Mouse (Mus musculus) liver, postnatal 0 days (tissue): ENCODE results near the gene Krtap17-1. TPM values are rescaled to one million over a fixed set of nuclear protein-coding genes. Genes with fewer than 3 reads are reported as not detected.

Source experiments
- ATAC-seq: fragments of 200-750 bp; cut with Nextera tagmentation; 2 replicates; pipeline ENCODE4 v1.8.0; 2017; ENCODE audit warnings: mild to moderate bottlenecking, moderate library complexity
- DNase-seq: peaks from one replicate; pipeline ENCODE4 v3.0.0-alpha.2; 2016
- H3K27ac ChIP-seq: fragments of 300-500 bp; sonication (generic); 2 replicates; pipeline ENCODE4 v1.5.1; 2014; ENCODE audit warnings: antibody characterized with exemption, moderate library complexity, mild to moderate bottlenecking, low read depth
- H3K27me3 ChIP-seq: fragments of 300-500 bp; sonication (generic); 2 replicates; pipeline ENCODE4 v1.6.1; 2014; ENCODE audit warnings: low read length, control low read depth, mixed read lengths; ENCODE audit not compliant: insufficient read depth
- H3K36me3 ChIP-seq: fragments of 300-500 bp; sonication (generic); replicated peaks from 2 replicates; pipeline ENCODE4 v1.6.1; 2014; ENCODE audit warnings: mild to moderate bottlenecking, control low read depth, low read length, moderate library complexity, mixed read lengths; ENCODE audit not compliant: insufficient read depth
- H3K4me1 ChIP-seq: fragments of 300-500 bp; sonication (generic); 2 replicates; pipeline ENCODE4 v1.6.1; 2014; ENCODE audit warnings: antibody characterized with exemption, mild to moderate bottlenecking, control low read depth; ENCODE audit not compliant: insufficient read depth
- H3K4me2 ChIP-seq: fragments of 300-500 bp; sonication (generic); 2 replicates; pipeline ENCODE4 v1.6.1; 2014; ENCODE audit warnings: low read depth, mild to moderate bottlenecking, low read length, moderate library complexity, mixed read lengths
- H3K4me3 ChIP-seq: fragments of 300-500 bp; sonication (generic); 2 replicates; pipeline ENCODE4 v1.5.1; 2014; ENCODE audit warnings: low read depth, low read length
- H3K9ac ChIP-seq: fragments of 300-500 bp; sonication (generic); replicated peaks from 2 replicates; pipeline ENCODE4 v1.6.1; 2014; ENCODE audit warnings: mild to moderate bottlenecking, moderate library complexity
- H3K9me3 ChIP-seq: fragments of 300-500 bp; sonication (generic); 2 replicates; pipeline ENCODE4 v1.6.1; 2016; ENCODE audit warnings: mild to moderate bottlenecking, control low read depth, low read length, mixed read lengths
- CTCF ChIP-seq: sonication (generic); IDR thresholded peaks from 2 replicates; pipeline ENCODE4 v1.5.1; 2016; ENCODE audit warnings: antibody characterized with exemption, low read depth
- EP300 ChIP-seq: IDR thresholded peaks from 2 replicates; pipeline ENCODE4 v1.6.1; 2016; ENCODE audit warnings: antibody characterized with exemption, low read depth, mild to moderate bottlenecking
- WGBS: fragments of 180-500 bp; shearing (Covaris S2); extraction: QIAGEN DNeasy Blood & Tissue Kit; methylation state at CpG from one replicate; pipeline ENCODE4 v1.1.7; 2014; ENCODE audit not compliant: insufficient replicate concordance; 5-methylcytosine and 5-hydroxymethylcytosine counted together
- polyA plus RNA-seq: library from polyadenylated mRNA; unstranded; fragments of >200 nt; fragmentation: Nextera tagmentation; extraction: Ambion mirVana; gene quantifications from 2 replicates; pipeline ENCODE4 v1.2.1, GENCODE M21; 2015

Krtap17-1 gene
- polyA plus RNA-seq: not detected in 2 replicates

DNA sequence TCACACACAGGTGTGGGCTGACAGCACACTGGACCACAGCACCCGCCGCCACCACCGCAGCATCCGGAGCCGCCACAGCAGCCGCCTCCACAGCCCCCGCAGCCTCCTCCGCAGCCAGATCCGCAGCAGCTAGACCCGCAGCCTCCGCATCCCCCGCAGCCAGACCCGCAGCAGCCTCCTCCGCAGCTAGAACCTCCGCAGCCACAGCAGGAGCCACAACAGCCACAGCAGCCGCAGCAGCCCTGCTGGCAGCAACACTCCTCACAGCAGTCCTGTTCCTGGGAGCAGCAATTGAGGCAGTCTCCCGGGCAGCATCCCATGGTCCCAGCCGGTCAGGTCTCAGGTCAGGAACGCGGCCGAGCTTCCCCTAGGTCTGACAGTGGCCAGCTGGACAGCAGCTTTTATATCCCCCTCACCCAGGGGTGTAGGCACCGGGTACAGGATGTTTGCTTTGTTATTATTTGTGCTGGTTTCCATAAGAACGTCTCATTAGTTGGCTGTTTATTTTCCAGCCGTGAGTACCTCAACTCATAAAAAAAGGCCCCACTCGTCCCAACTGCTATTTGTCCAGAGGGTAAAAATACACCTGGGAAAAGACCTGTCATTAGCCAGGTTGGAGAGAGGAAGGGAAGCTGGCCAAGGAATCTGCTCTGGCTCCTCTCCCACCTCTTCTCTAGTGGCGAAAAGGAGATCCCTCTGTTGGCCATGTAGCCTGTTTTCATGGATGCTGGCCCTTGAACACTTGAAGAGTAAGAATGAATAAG is at the start of gene Krtap17-1:
Krtap17-1 (minus strand) TSS at position 375 of the 764 bp plus-strand sequence.
- Histone ChIP-seq H3K9ac (no peak within 1 kb of the TSS), H3K4me3 (no peak within 1 kb of the TSS), H3K4me2 (no peak within 1 kb of the TSS), H3K27ac (no peak within 1 kb of the TSS), H3K36me3 (no peaks in the 10 kb centered on the region), H3K27me3 (0 out of 2 replicates have a peak, but pooled peaks cover 6% of the 10 kb centered on the region), H3K4me1 (no peaks in the 10 kb centered on the region), H3K9me3 (no peaks in the 10 kb centered on the region)
- ATAC-seq (no peak), DNase-seq (no peak)
- 27% methylated on average over 26 of the region's 26 CpGs for WGBS
- TF ChIP-seq CTCF: no peak
- no peak for TF ChIP-seq EP300

DNA sequence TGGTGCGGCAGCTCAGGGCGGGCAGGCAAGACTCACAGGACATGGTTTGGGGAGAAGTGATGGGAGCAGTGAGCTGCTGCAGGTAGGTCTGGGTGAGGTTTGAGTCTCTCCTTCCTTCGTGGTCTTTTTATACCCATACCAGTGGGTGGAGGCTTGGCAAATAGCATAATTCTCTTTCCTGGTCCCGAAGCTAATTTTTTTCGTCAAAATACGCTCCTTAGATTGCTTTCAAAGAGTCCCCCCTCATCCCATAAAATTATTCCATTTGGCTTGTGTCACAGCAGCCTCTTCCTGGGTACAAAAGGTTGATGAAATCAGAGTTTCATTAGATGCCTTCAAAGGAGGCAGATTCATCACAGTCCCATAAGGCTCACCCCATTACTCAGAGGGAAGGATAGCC is 47.7 kb upstream of the Krtap17-1 start, which contains the start of gene Krt34:
Krt34 (minus strand) TSS at position 101 of the 400 bp plus-strand sequence.
- DNase-seq (no peak), ATAC-seq (no peak)
- H3K4me1 ChIP-seq: no peaks in the 10 kb centered on the region
- no peaks in the 10 kb centered on the region for H3K27me3 ChIP-seq
- no peaks in the 10 kb centered on the region for H3K9me3 ChIP-seq
- no peak within 1 kb of the TSS for H3K4me2 ChIP-seq
- 76% methylated on average over 6 of the region's 6 CpGs for WGBS
- TF ChIP-seq CTCF (no peak), EP300 (no peak)
- no peak within 1 kb of the TSS for H3K4me3 ChIP-seq
- H3K36me3 ChIP-seq: no peaks in the 10 kb centered on the region
- H3K9ac ChIP-seq: no peak within 1 kb of the TSS
- no peak within 1 kb of the TSS for H3K27ac ChIP-seq

DNA sequence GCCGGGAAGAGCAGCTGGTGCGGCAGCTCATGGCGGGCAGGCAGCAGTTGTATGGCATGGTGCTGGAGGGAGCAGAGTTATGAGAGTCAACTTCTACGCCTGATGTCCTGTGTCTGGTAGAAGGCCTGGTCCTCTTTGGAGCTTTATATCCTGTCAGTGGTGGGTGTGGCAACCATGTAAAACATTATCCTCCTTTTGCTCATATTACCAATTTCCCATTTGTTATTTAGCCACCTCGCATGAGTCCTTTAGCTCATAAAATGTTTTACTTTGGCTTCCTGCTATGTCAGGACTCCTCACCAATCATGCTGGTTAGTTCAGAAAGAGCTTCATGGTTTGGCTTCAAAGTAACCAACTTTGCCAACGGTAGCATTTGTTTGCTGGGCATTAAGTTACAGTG is 36.0 kb upstream of the Krtap17-1 start, which contains the start of gene Krt33b:
Krt33b (minus strand) TSS at position 101 of the 400 bp plus-strand sequence.
- WGBS: 80% methylated on average over 6 of the region's 6 CpGs
- no peak within 1 kb of the TSS for H3K4me2 ChIP-seq
- DNase-seq: no peak

DNA sequence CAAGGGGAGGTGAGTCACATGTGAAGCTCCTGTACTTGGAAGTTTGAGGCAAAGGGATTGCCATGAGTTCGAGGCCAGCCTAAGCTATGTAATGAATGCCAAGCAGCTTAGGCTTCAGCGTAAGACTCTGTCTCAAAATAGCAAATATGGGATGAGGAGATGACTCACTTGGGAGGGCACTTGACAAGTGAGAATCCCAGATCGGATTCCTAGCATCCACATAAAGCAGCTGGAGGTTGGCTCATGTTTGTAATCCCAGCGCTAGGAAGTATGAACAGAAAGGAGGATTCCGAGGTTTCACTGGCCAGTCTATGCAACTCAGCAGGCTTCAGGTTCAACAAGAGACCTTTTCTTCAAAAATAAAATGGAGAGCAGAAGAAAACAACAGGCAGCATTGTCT is 27.6 kb upstream of the Krtap17-1 start:
- Histone ChIP-seq H3K27ac (no peak overlapping the region), H3K4me3 (no peak overlapping the region), H3K4me1 (no peaks in the 10 kb centered on the region), H3K4me2 (no peak overlapping the region), H3K27me3 (no peaks in the 10 kb centered on the region), H3K36me3 (no peaks in the 10 kb centered on the region), H3K9ac (no peak overlapping the region), H3K9me3 (no peaks in the 10 kb centered on the region)
- WGBS: 63% methylated on average over 5 of the region's 5 CpGs
- no peak for DNase-seq
- ATAC-seq: no peak
- TF ChIP-seq EP300 (no peak), CTCF (no peak)

More for the DNA sequence above, 36.0 kb upstream of the Krtap17-1 start, which contains the start of gene Krt33b:
- Histone ChIP-seq H3K27ac (no peak within 1 kb of the TSS), H3K27me3 (no peaks in the 10 kb centered on the region), H3K4me1 (no peaks in the 10 kb centered on the region), H3K4me3 (no peak within 1 kb of the TSS), H3K36me3 (no peaks in the 10 kb centered on the region), H3K9me3 (no peaks in the 10 kb centered on the region), H3K9ac (no peak within 1 kb of the TSS)
- TF ChIP-seq CTCF (no peak), EP300 (no peak)
- no peak for ATAC-seq

DNA sequence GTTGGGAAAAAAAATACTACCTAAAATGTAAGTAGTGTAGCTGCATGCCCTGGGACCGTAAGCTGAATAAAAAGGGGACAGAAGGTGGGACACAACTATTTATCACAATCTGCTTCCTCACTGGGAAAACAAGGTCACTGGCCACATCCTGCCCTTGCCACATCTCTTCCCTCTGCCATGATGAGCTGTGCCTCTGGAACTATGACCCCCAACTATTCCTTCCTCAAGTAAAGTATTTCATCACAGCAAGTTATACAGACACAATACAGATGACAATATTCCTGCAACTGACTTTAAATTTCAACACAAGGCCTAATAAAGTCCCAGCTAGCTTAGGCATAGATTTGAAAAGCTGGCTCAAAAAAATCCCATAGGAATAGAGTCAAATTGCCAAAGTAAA is 25.7 kb upstream of the Krtap17-1 start:
- Histone ChIP-seq H3K9me3 (no peaks in the 10 kb centered on the region), H3K27me3 (no peaks in the 10 kb centered on the region), H3K4me2 (no peak overlapping the region), H3K36me3 (no peaks in the 10 kb centered on the region), H3K27ac (no peak overlapping the region), H3K9ac (no peak overlapping the region), H3K4me3 (no peak overlapping the region), H3K4me1 (no peaks in the 10 kb centered on the region)
- 68% methylated on average over 1 of the region's 1 CpGs for WGBS
- DNase-seq: no peak
- no peak for ATAC-seq
- TF ChIP-seq EP300 (no peak), CTCF (no peak)

DNA sequence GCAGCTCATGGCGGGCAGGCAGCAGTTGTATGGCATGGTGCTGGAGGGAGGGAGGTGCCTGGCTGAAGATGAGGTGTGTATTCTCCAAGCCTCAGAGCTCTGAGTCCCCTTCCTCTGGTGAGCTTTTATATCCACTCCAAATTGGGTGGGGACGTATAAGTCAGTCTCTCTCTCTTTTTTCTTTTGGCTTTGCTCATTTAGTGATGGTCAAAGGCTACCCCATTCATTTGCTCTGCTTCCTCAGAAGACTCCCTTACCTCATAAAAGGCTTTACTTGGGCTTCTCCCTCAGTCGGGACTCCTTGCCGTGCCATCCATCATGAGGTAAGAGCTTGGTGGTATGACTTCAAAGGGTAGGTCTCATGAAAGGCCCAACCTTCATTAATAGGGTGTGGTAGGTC is 22.3 kb upstream of the Krtap17-1 start, which contains the start of gene Krt33a:
Krt33a (minus strand) TSS at position 101 of the 400 bp plus-strand sequence.
- ATAC-seq (no peak), DNase-seq (no peak)
- H3K4me3 ChIP-seq: no peak within 1 kb of the TSS
- no peaks in the 10 kb centered on the region for H3K36me3 ChIP-seq
- no peaks in the 10 kb centered on the region for H3K27me3 ChIP-seq
- WGBS: 71% methylated on average over 4 of the region's 4 CpGs
- no peak within 1 kb of the TSS for H3K27ac ChIP-seq
- H3K4me2 ChIP-seq: no peak within 1 kb of the TSS
- no peaks in the 10 kb centered on the region for H3K4me1 ChIP-seq
- H3K9me3 ChIP-seq: no peaks in the 10 kb centered on the region
- no peak within 1 kb of the TSS for H3K9ac ChIP-seq
- TF ChIP-seq CTCF: no peak
- no peak for TF ChIP-seq EP300
